Mouse (Mus musculus): Measurements from ENCODE around the gene Runx2.

The Runx2 gene

GRCm38 (mm10) chr17:44654503-44654902, 160.1 kb downstream of the Runx2 start:
- DNase-seq, result peak; percentile 51

GRCm38 (mm10) chr17:44653081-44653480, 161.5 kb downstream of the Runx2 start:
- DNase-seq, result peak; percentile 65

GRCm38 (mm10) chr17:44652054-44652453, 162.5 kb downstream of the Runx2 start:
- DNase-seq, result no peak

GRCm38 (mm10) chr17:44651613-44652012, 163.0 kb downstream of the Runx2 start:
- no peak for DNase-seq

GRCm38 (mm10) chr17:44650431-44650830, 164.2 kb downstream of the Runx2 start:
- DNase-seq, result no peak

- DNase-seq, result no peak
These were observed 165.5 kb downstream of the Runx2 start for GRCm38 (mm10) chr17:44649056-44649455.

- DNase-seq, result no peak
These were observed 166.7 kb downstream of the Runx2 start for GRCm38 (mm10) chr17:44647916-44648315.

GRCm38 (mm10) chr17:44645146-44645545, 169.5 kb downstream of the Runx2 start:
- DNase-seq, result no peak

GRCm38 (mm10) chr17:44643260-44643659, 171.3 kb downstream of the Runx2 start:
- no peak for DNase-seq

- no peak for DNase-seq
These were observed 172.5 kb downstream of the Runx2 start for GRCm38 (mm10) chr17:44642126-44642525.

GRCm38 (mm10) chr17:44640910-44641309, 173.7 kb downstream of the Runx2 start:
- no peak for DNase-seq

GRCm38 (mm10) chr17:44639446-44639845, 175.2 kb downstream of the Runx2 start:
- no peak for DNase-seq

- no peak for DNase-seq
These were observed 177.3 kb downstream of the Runx2 start for GRCm38 (mm10) chr17:44637181-44637880.

GRCm38 (mm10) chr17:44634486-44634885, 180.1 kb downstream of the Runx2 start:
- DNase-seq, result no peak

- no peak for DNase-seq
These were observed 180.8 kb downstream of the Runx2 start for GRCm38 (mm10) chr17:44633607-44634415.

- no peak for DNase-seq
These were observed 181.7 kb downstream of the Runx2 start for GRCm38 (mm10) chr17:44632941-44633340.

GRCm38 (mm10) chr17:44632292-44632691, 182.3 kb downstream of the Runx2 start:
- DNase-seq, result no peak

- no peak for DNase-seq
These were observed 183.0 kb downstream of the Runx2 start for GRCm38 (mm10) chr17:44631577-44631976.

GRCm38 (mm10) chr17:44627317-44627716, 187.3 kb downstream of the Runx2 start:
- DNase-seq, result no peak

GRCm38 (mm10) chr17:44623707-44624106, 190.9 kb downstream of the Runx2 start:
- DNase-seq, result peak; percentile 41

- peak; percentile 42 for DNase-seq
These were observed 191.3 kb downstream of the Runx2 start for GRCm38 (mm10) chr17:44623271-44623670.

GRCm38 (mm10) chr17:44620456-44620855, 194.1 kb downstream of the Runx2 start:
- no peak for DNase-seq

GRCm38 (mm10) chr17:44618691-44619090, 195.9 kb downstream of the Runx2 start:
- peak; percentile 38 for DNase-seq

GRCm38 (mm10) chr17:44618175-44618574, 196.4 kb downstream of the Runx2 start:
- DNase-seq, result peak; percentile 46

Measured in lung, postnatal 36 days (tissue).